8 mouse cellular contexts compared by ENCODE assay signal in genomic region chrX:113185230-113185985, GRCm38 (mm10). TPM values are rescaled to one million over a fixed set of nuclear protein-coding genes. Genes with fewer than 3 reads are reported as not detected.
DNase-seq lines count a peak whose midpoint lies in the region; ATAC-seq and TF ChIP-seq lines count a peak whose summit lies in the region.

Gene Chm, minus strand, starts transcription at chrX:113185517.

- ATAC-seq in CD4-positive, CD25-positive, alpha-beta regulatory T cell, adult 4 months, result peak; percentile 97
- peak; percentile 87 for ATAC-seq in heart, embryonic 11.5 days (replicated peaks; ENCODE audit: insufficient number of reproducible peaks, low FRiP score, low TSS enrichment)
- ATAC-seq in kidney, embryonic 15.5 days (replicated peaks; ENCODE audit: low FRiP score), result peak; percentile 96
- peak; percentile 79 for ATAC-seq in limb, embryonic 15.5 days (ENCODE audit: insufficient number of reproducible peaks, low FRiP score, low TSS enrichment, low read depth)
- ATAC-seq in midbrain, postnatal 0 days (ENCODE audit: low FRiP score), result peak; percentile 95

- H3K27ac ChIP-seq in embryonic fibroblast, embryonic 13.5 days (ENCODE audit: insufficient read depth, low read length), result peak within 1 kb of the TSS; percentile 92
- H3K27ac ChIP-seq in heart, embryonic 11.5 days (ENCODE audit: low read depth, low read length), result peak within 1 kb of the TSS; percentile 59
- peak within 1 kb of the TSS; percentile 83 for H3K27ac ChIP-seq in kidney, embryonic 15.5 days
- H3K27ac ChIP-seq in limb, embryonic 15.5 days, result peak within 1 kb of the TSS; percentile 83
- peak within 1 kb of the TSS; percentile 84 for H3K27ac ChIP-seq in midbrain, postnatal 0 days (ENCODE audit: low read depth, low read length)

- no peaks in the 10 kb centered on the region for H3K9me3 ChIP-seq in heart, embryonic 11.5 days (replicated peaks; ENCODE audit: control insufficient read depth, low read length)
- H3K9me3 ChIP-seq in kidney, embryonic 15.5 days (replicated peaks), result no peaks in the 10 kb centered on the region
- no peaks in the 10 kb centered on the region for H3K9me3 ChIP-seq in limb, embryonic 15.5 days
- H3K9me3 ChIP-seq in midbrain, postnatal 0 days (ENCODE audit: low read length), result no peaks in the 10 kb centered on the region

- WGBS in heart, embryonic 11.5 days (ENCODE audit: insufficient replicate concordance), result 7% methylated on average over 21 of the region's 21 CpGs
- 14% methylated on average over 21 of the region's 21 CpGs for WGBS in kidney, embryonic 15.5 days
- WGBS in limb, embryonic 15.5 days, result 12% methylated on average over 21 of the region's 21 CpGs
- WGBS in midbrain, postnatal 0 days, result 13% methylated on average over 21 of the region's 21 CpGs

- no peaks in the 10 kb centered on the region; the same call in 1 of the 2 replicates for H3K4me1 ChIP-seq in embryonic fibroblast, embryonic 13.5 days (ENCODE audit: control insufficient read depth, insufficient read depth, low read length)
- no peaks in the 10 kb centered on the region for H3K4me1 ChIP-seq in heart, embryonic 11.5 days (ENCODE audit: control insufficient read depth, insufficient read depth, low read length)
- H3K4me1 ChIP-seq in kidney, embryonic 15.5 days, result no peaks in the 10 kb centered on the region
- H3K4me1 ChIP-seq in limb, embryonic 15.5 days, result no peaks in the 10 kb centered on the region
- H3K4me1 ChIP-seq in midbrain, postnatal 0 days (ENCODE audit: insufficient read depth, low read length), result no peaks in the 10 kb centered on the region

- peak within 1 kb of the TSS; percentile 55 for H3K4me2 ChIP-seq in heart, embryonic 11.5 days
- H3K4me2 ChIP-seq in kidney, embryonic 15.5 days, result peak within 1 kb of the TSS; percentile 51
- H3K4me2 ChIP-seq in limb, embryonic 15.5 days, result peak within 1 kb of the TSS; percentile 36
- H3K4me2 ChIP-seq in midbrain, postnatal 0 days (ENCODE audit: low read depth, low read length, poor library complexity, severe bottlenecking), result peak within 1 kb of the TSS; percentile 41

- peak; percentile 62; the same call in 1 of the 2 replicates for TF ChIP-seq POLR2A in embryonic fibroblast, embryonic 13.5 days (IDR thresholded peaks at IDR 0.05; ENCODE audit: low read depth, low read length)

- H3K36me3 ChIP-seq in heart, embryonic 11.5 days (ENCODE audit: control insufficient read depth, insufficient read depth, low read length), result no peaks in the 10 kb centered on the region
- H3K36me3 ChIP-seq in kidney, embryonic 15.5 days, result no peaks in the 10 kb centered on the region
- H3K36me3 ChIP-seq in limb, embryonic 15.5 days, result no peaks in the 10 kb centered on the region
- no peaks in the 10 kb centered on the region for H3K36me3 ChIP-seq in midbrain, postnatal 0 days (ENCODE audit: insufficient read depth, low read length)

- DNase-seq in brain, adult 2 months (ENCODE audit: low read depth, low spot score), result peak; percentile 88
- peak; percentile 86 for DNase-seq in midbrain, postnatal 0 days (ENCODE audit: low spot score)
- DNase-seq in spleen, postnatal 10 days (ENCODE audit: low spot score in 2 of 2), result peak; percentile 14 to 36

- H3K9ac ChIP-seq in heart, embryonic 11.5 days (ENCODE audit: low read depth, low read length), result peak within 1 kb of the TSS; percentile 65
- H3K9ac ChIP-seq in kidney, embryonic 15.5 days, result peak within 1 kb of the TSS; percentile 33; the same call in 1 of the 2 replicates
- peak within 1 kb of the TSS; percentile 31; the same call in 1 of the 2 replicates for H3K9ac ChIP-seq in limb, embryonic 15.5 days
- peak within 1 kb of the TSS; percentile 60 for H3K9ac ChIP-seq in midbrain, postnatal 0 days (replicated peaks; ENCODE audit: low read length, poor library complexity, severe bottlenecking)

- TF ChIP-seq CTCF in embryonic fibroblast, embryonic 13.5 days (IDR thresholded peaks at IDR 0.05; ENCODE audit: borderline replicate concordance, insufficient read depth, low read length), result no peak
- no peak for TF ChIP-seq CTCF in midbrain, postnatal 0 days (IDR thresholded peaks at IDR 0.05)

- no peaks in the 10 kb centered on the region for H3K27me3 ChIP-seq in heart, embryonic 11.5 days (ENCODE audit: control insufficient read depth, insufficient read depth, low read length)
- no peaks in the 10 kb centered on the region for H3K27me3 ChIP-seq in kidney, embryonic 15.5 days
- H3K27me3 ChIP-seq in limb, embryonic 15.5 days, result no peaks in the 10 kb centered on the region
- H3K27me3 ChIP-seq in midbrain, postnatal 0 days (ENCODE audit: insufficient read depth, low read length), result no peaks in the 10 kb centered on the region

- peak within 1 kb of the TSS; percentile 92 for H3K4me3 ChIP-seq in embryonic fibroblast, embryonic 13.5 days (ENCODE audit: insufficient read depth, low read length)
- peak within 1 kb of the TSS; percentile 54 for H3K4me3 ChIP-seq in heart, embryonic 11.5 days (ENCODE audit: low read depth, low read length)
- peak within 1 kb of the TSS; percentile 58 for H3K4me3 ChIP-seq in kidney, embryonic 15.5 days (replicated peaks)
- H3K4me3 ChIP-seq in limb, embryonic 15.5 days, result peak within 1 kb of the TSS; percentile 52
- peak within 1 kb of the TSS; percentile 44 for H3K4me3 ChIP-seq in midbrain, postnatal 0 days (ENCODE audit: low read depth, low read length)

RNA-seq across cellular contexts. Expression of gene Chm, which starts in this region (rescaled TPM):
- polyA plus RNA-seq in CD4-positive, CD25-positive, alpha-beta regulatory T cell, adult 4 months (2017; shearing (Covaris generic)), result 10 to 100 TPM; 18.4 to 20.5 TPM
- 47.5 and 54.1 TPM in 2 replicates for polyA plus RNA-seq in embryonic fibroblast, embryonic 13.5 days (2011; ENCODE audit: insufficient read length, low read depth, missing spikeins)
- polyA plus RNA-seq in heart, embryonic 11.5 days (2014; fragmentation: Nextera tagmentation; extraction: Ambion mirVana), result 13.3 and 16.0 TPM in 2 replicates
- 12.9 and 13.4 TPM in 2 replicates for polyA plus RNA-seq in kidney, embryonic 15.5 days (2015; fragmentation: Nextera tagmentation; extraction: Ambion mirVana)
- polyA plus RNA-seq in limb, embryonic 15.5 days (2015; fragmentation: Nextera tagmentation; extraction: Ambion mirVana), result 11.5 and 11.6 TPM in 2 replicates
- total RNA-seq in midbrain, postnatal 0 days (2014; rRNA removed), result 23.0 and 30.0 TPM in 2 replicates
- polyA plus RNA-seq in midbrain, postnatal 0 days (2015; fragmentation: Nextera tagmentation; extraction: Ambion mirVana), result 11.9 and 12.6 TPM in 2 replicates

Comparison
In these comparisons a context has a peak if more than half of its experiments do, and no peak if none do; other contexts are left out.
1. Peak in every context shown above with its lines: DNase-seq, ATAC-seq, H3K4me3 ChIP-seq and H3K27ac ChIP-seq.
2. DNase-seq: peak in every context shown above with its lines; median percentile 88 in brain, adult 2 months; 86 in midbrain, postnatal 0 days; 25 in spleen, postnatal 10 days.